Mouse (Mus musculus) intestine, embryonic 14.5 days (tissue): Measurements from ENCODE around the gene Cfap77. TPM values are rescaled to one million over a fixed set of nuclear protein-coding genes. Genes with fewer than 3 reads are reported as not detected.

Source experiments
- ATAC-seq: fragments of 200-750 bp; cut with Nextera tagmentation; replicated peaks from 2 replicates; pipeline ENCODE4 v1.8.0; 2017; ENCODE audit warnings: low read depth, moderate number of reproducible peaks, moderate TSS enrichment, moderate library complexity; ENCODE audit not compliant: low FRiP score, low TSS enrichment
- DNase-seq: peaks from one replicate; pipeline ENCODE4 v3.0.0-alpha.2; 2018; ENCODE audit warnings: low spot score
- H3K27ac ChIP-seq: fragments of 300-500 bp; sonication (generic); 2 replicates; pipeline ENCODE4 v1.5.1; 2014; ENCODE audit warnings: low read depth, mild to moderate bottlenecking, control low read depth
- H3K27me3 ChIP-seq: fragments of 300-500 bp; sonication (generic); replicated peaks from 2 replicates; pipeline ENCODE4 v1.6.1; 2014; ENCODE audit warnings: low read length, control low read depth; ENCODE audit not compliant: control insufficient read depth, insufficient read depth
- H3K36me3 ChIP-seq: fragments of 300-500 bp; sonication (generic); 2 replicates; pipeline ENCODE4 v1.6.1; 2014; ENCODE audit warnings: low read length, control low read depth; ENCODE audit not compliant: control insufficient read depth, insufficient read depth
- H3K4me1 ChIP-seq: fragments of 300-500 bp; sonication (generic); replicated peaks from 2 replicates; pipeline ENCODE4 v1.6.1; 2014; ENCODE audit warnings: low read length, control low read depth, mixed read lengths; ENCODE audit not compliant: control insufficient read depth, insufficient read depth
- H3K4me2 ChIP-seq: fragments of 300-500 bp; sonication (generic); 2 replicates; pipeline ENCODE4 v1.6.1; 2014; ENCODE audit warnings: low read length
- H3K4me3 ChIP-seq: fragments of 300-500 bp; sonication (generic); 2 replicates; pipeline ENCODE4 v1.5.1; 2014; ENCODE audit warnings: low read depth, low read length, control low read depth, mixed read lengths
- H3K9ac ChIP-seq: fragments of 300-500 bp; sonication (generic); 2 replicates; pipeline ENCODE4 v1.6.1; 2014; ENCODE audit warnings: mild to moderate bottlenecking, low read length
- H3K9me3 ChIP-seq: fragments of 300-500 bp; sonication (generic); 2 replicates; pipeline ENCODE4 v1.6.1; 2016; ENCODE audit warnings: low read length, control low read depth; ENCODE audit not compliant: control insufficient read depth
- WGBS: fragments of 180-500 bp; shearing (Covaris S2); extraction: QIAGEN DNeasy Blood & Tissue Kit; methylation state at CpG from one replicate; pipeline ENCODE4 v1.1.7; 2014; 5-methylcytosine and 5-hydroxymethylcytosine counted together
- polyA plus RNA-seq: library from polyadenylated mRNA; unstranded; fragments of >200 nt; fragmentation: Nextera tagmentation; extraction: Ambion mirVana; gene quantifications from 2 replicates; pipeline ENCODE4 v1.2.1, GENCODE M21; 2014

The Cfap77 gene
- polyA plus RNA-seq, 1 experiment from 2014 or later, result 0.70 TPM

- WGBS, result 79% methylated on average over 6 of the region's 6 CpGs
- no peaks in the 10 kb centered on the region for H3K9me3 ChIP-seq
- H3K27ac ChIP-seq, result no peak overlapping the region
- H3K9ac ChIP-seq, result no peak overlapping the region
- H3K4me2 ChIP-seq, result no peak overlapping the region
- DNase-seq, result no peak
- no peak overlapping the region for H3K4me3 ChIP-seq
- peaks cover 59% of the 10 kb centered on the region for H3K36me3 ChIP-seq
- no peaks in the 10 kb centered on the region for H3K27me3 ChIP-seq
- H3K4me1 ChIP-seq, result peaks cover 3% of the 10 kb centered on the region; the same call in 1 of the 2 replicates
- ATAC-seq, result no peak
Observed at GRCm38 (mm10) chr2:28882826-28883485, 171.9 kb downstream of the Cfap77 start.

- ATAC-seq (no peak), DNase-seq (no peak)
- Histone ChIP-seq H3K27me3 (no peaks in the 10 kb centered on the region), H3K36me3 (peaks cover 61% of the 10 kb centered on the region), H3K4me3 (no peak overlapping the region), H3K27ac (no peak overlapping the region), H3K4me2 (no peak overlapping the region), H3K9ac (no peak overlapping the region), H3K4me1 (peaks cover 3% of the 10 kb centered on the region; the same call in 1 of the 2 replicates), H3K9me3 (no peaks in the 10 kb centered on the region)
- 84% methylated on average over 3 of the region's 3 CpGs for WGBS
Observed at GRCm38 (mm10) chr2:28882047-28882446, 172.8 kb downstream of the Cfap77 start.

DNA sequence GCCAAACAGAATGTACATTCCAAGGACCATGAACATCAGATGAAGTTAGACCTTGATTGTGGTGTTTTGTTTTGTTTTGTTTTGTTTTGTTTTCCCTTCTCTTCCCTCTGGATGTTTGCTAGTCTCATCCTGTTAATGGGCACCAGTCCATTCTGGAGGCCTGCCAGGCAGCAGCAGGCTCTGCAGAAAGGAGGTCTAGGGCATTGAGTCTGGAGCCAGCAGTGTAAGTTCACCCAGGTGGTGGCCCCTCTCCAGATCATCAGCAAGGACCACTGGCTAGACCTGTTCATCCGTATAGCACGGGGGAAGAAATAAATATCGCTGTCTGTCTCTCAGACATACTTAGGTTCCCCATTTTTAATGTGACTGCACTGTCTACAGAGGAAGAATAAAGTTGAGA, 173.6 kb downstream of the Cfap77 start:
- no peak overlapping the region for H3K4me2 ChIP-seq
- H3K36me3 ChIP-seq, result peaks cover 66% of the 10 kb centered on the region

More for the DNA sequence above, 173.6 kb downstream of the Cfap77 start:
- Histone ChIP-seq H3K4me3 (no peak overlapping the region), H3K9ac (no peak overlapping the region), H3K27ac (no peak overlapping the region), H3K27me3 (no peaks in the 10 kb centered on the region), H3K4me1 (peaks cover 3% of the 10 kb centered on the region; the same call in 1 of the 2 replicates), H3K9me3 (no peaks in the 10 kb centered on the region)
- no peak for DNase-seq
- WGBS, result 90% methylated on average over 3 of the region's 3 CpGs
- ATAC-seq, result no peak

Other genes starting within 250 kb of the Cfap77 start
- gene Gtf3c4, start 214.7 kb downstream of the Cfap77 start, polyA plus RNA-seq, result 20.1 and 21.3 TPM in 2 replicates
- gene Ddx31, start 214.7 kb downstream of the Cfap77 start, polyA plus RNA-seq, result 16.5 and 17.5 TPM in 2 replicates
- gene Barhl1, start 138.4 kb downstream of the Cfap77 start, polyA plus RNA-seq, result not detected in 2 replicates
- gene Ttf1, start 5.2 kb upstream of the Cfap77 start, polyA plus RNA-seq, result 9.7 and 9.9 TPM in 2 replicates
- 12.8 and 14.1 TPM in 2 replicates for gene Setx, start 69.1 kb upstream of the Cfap77 start, polyA plus RNA-seq
- gene Ntng2, start 197.9 kb upstream of the Cfap77 start, polyA plus RNA-seq, result 0.14 and 1.2 TPM in 2 replicates